Mouse (Mus musculus): ENCODE results near the gene Anapc16.

- TF ChIP-seq POLR2A (IDR thresholded peaks at IDR 0.05; ENCODE audit: borderline replicate concordance, control insufficient read depth, low read depth, low read length) (no peak), CTCF (IDR thresholded peaks at IDR 0.05; ENCODE audit: control insufficient read depth, insufficient read depth, low read length) (no peak)
Measured at GRCm38 (mm10) chr10:59972999-59973398, 29.9 kb downstream of the Anapc16 start.

Measured in bone marrow, adult 2 months (tissue).